Mouse (Mus musculus) CH12.LX (cell line): ENCODE measurements around the gene Fut1. TPM values are rescaled to one million over a fixed set of nuclear protein-coding genes. Genes with fewer than 3 reads are reported as not detected.

ENCODE experiments used
- DNase-seq: peaks from one replicate; pipeline ENCODE4 v3.0.0-alpha.2; 2013; ENCODE audit errors: extremely low read depth
- H3K27ac ChIP-seq: 2 replicates; pipeline ENCODE4 v1.5.1; 2012; ENCODE audit warnings: low read depth, mild to moderate bottlenecking, control low read depth, moderate library complexity; ENCODE audit not compliant: insufficient read depth
- H3K27me3 ChIP-seq: replicated peaks from 2 replicates; pipeline ENCODE3; 2012; ENCODE audit warnings: inconsistent platforms
- H3K36me3 ChIP-seq, 2 experiments: replicated peaks in 1 of 2; 2 replicates each; pipeline versions ENCODE3 to v1.6.1; 2012; ENCODE audit warnings: inconsistent platforms in 1 of 2, low read length in 1 of 2, mild to moderate bottlenecking in 1 of 2, mixed read lengths in 1 of 2, moderate library complexity in 1 of 2; ENCODE audit not compliant: control insufficient read depth in 1 of 2, insufficient read depth in 1 of 2
- H3K4me1 ChIP-seq, 2 experiments: 2 replicates each; pipeline ENCODE4 v1.6.1; 2012; ENCODE audit warnings: inconsistent platforms in 1 of 2, moderate library complexity in 1 of 2; ENCODE audit not compliant: insufficient read depth in 2 of 2, control insufficient read depth in 1 of 2
- H3K4me2 ChIP-seq: 2 replicates; pipeline ENCODE4 v1.6.1; 2012; ENCODE audit warnings: low read depth, mild to moderate bottlenecking, control low read depth; ENCODE audit not compliant: poor library complexity, insufficient read depth, severe bottlenecking
- H3K4me3 ChIP-seq, 3 experiments: fragments of 150-350 bp in 1 of 3; sonication (generic) in 1 of 3; replicated peaks in 1 of 3; 2 replicates each; pipeline versions ENCODE3 to v1.5.1; 2011 to 2012; ENCODE audit warnings: low read depth in 2 of 3, low read length in 2 of 3, mild to moderate bottlenecking in 2 of 3, moderate library complexity in 2 of 3, control low read depth in 1 of 3, improper control_type of control experiment in 1 of 3, inconsistent platforms in 1 of 3, mixed read lengths in 1 of 3; ENCODE audit not compliant: poor library complexity in 1 of 3
- H3K79me2 ChIP-seq: replicated peaks from 2 replicates; pipeline ENCODE4 v1.6.1; 2012; ENCODE audit warnings: mild to moderate bottlenecking, moderate library complexity; ENCODE audit not compliant: control insufficient read depth, poor library complexity, insufficient read depth, severe bottlenecking; ENCODE audit errors: extremely low read depth
- H3K9ac ChIP-seq: 2 replicates; pipeline ENCODE4 v1.6.1; 2012; ENCODE audit warnings: low read depth, mild to moderate bottlenecking, control low read depth, moderate library complexity; ENCODE audit not compliant: insufficient read depth
- H3K9me3 ChIP-seq: replicated peaks from 2 replicates; pipeline ENCODE3; 2012; ENCODE audit warnings: low read length, inconsistent platforms, mixed read lengths
- BHLHE40 ChIP-seq: IDR thresholded peaks from 2 replicates; pipeline ENCODE4 v1.6.1; 2011; ENCODE audit warnings: mild to moderate bottlenecking, low read depth, low read length, improper control_type of control experiment
- CHD1 ChIP-seq: IDR thresholded peaks from 2 replicates; pipeline ENCODE4 v1.6.1; 2012; ENCODE audit warnings: low read depth, low read length, improper control_type of control experiment, inconsistent platforms
- CHD2 ChIP-seq: IDR thresholded peaks from 2 replicates; pipeline ENCODE4 v1.6.1; 2011; ENCODE audit warnings: low read length, improper control_type of control experiment
- E2F4 ChIP-seq: IDR thresholded peaks from 2 replicates; pipeline ENCODE4 v1.6.1; 2011; ENCODE audit warnings: low read depth, low read length, improper control_type of control experiment; ENCODE audit not compliant: insufficient replicate concordance
- EP300 ChIP-seq: IDR thresholded peaks from 2 replicates; pipeline ENCODE4 v1.6.1; 2011; ENCODE audit warnings: low read length, improper control_type of control experiment
- ETS1 ChIP-seq: conservative IDR thresholded peaks from 2 replicates; pipeline ENCODE4 v1.6.1; 2012; ENCODE audit warnings: low read depth, mild to moderate bottlenecking, inconsistent platforms, low read length, improper control_type of control experiment, moderate library complexity
- HCFC1 ChIP-seq: IDR thresholded peaks from 2 replicates; pipeline ENCODE4 v1.6.1; 2012; ENCODE audit warnings: low read depth, mild to moderate bottlenecking, inconsistent platforms, low read length, improper control_type of control experiment
- IRF4 ChIP-seq: IDR thresholded peaks from 2 replicates; pipeline ENCODE4 v1.6.1; 2014; ENCODE audit warnings: low read depth, mild to moderate bottlenecking, inconsistent platforms, low read length, improper control_type of control experiment
- JUN ChIP-seq: IDR thresholded peaks from 2 replicates; pipeline ENCODE4 v1.6.1; 2011; ENCODE audit warnings: low read depth, mild to moderate bottlenecking, low read length, improper control_type of control experiment, moderate library complexity; ENCODE audit not compliant: insufficient read depth
- JUND ChIP-seq: conservative IDR thresholded peaks from 2 replicates; pipeline ENCODE4 v1.6.1; 2011; ENCODE audit warnings: low read depth, low read length, improper control_type of control experiment
- MAFK ChIP-seq: IDR thresholded peaks from 2 replicates; pipeline ENCODE4 v1.6.1; 2011; ENCODE audit warnings: low read length, improper control_type of control experiment; ENCODE audit not compliant: insufficient replicate concordance
- MAX ChIP-seq: IDR thresholded peaks from 2 replicates; pipeline ENCODE4 v1.6.1; 2011; ENCODE audit warnings: low read length, improper control_type of control experiment
- MAZ ChIP-seq: IDR thresholded peaks from 2 replicates; pipeline ENCODE4 v1.6.1; 2012; ENCODE audit warnings: low read depth, mild to moderate bottlenecking, inconsistent platforms, low read length, improper control_type of control experiment, moderate library complexity
- MEF2A ChIP-seq: IDR thresholded peaks from 2 replicates; pipeline ENCODE4 v1.6.1; 2014; ENCODE audit warnings: low read depth, mild to moderate bottlenecking, inconsistent platforms, low read length, improper control_type of control experiment, borderline replicate concordance
- MYC ChIP-seq: IDR thresholded peaks from 2 replicates; pipeline ENCODE4 v1.6.1; 2011; ENCODE audit warnings: low read depth, mild to moderate bottlenecking, improper control_type of control experiment, low read length
- NELFE ChIP-seq: IDR thresholded peaks from 2 replicates; pipeline ENCODE4 v1.6.1; 2011; ENCODE audit warnings: low read depth, low read length, improper control_type of control experiment
- NRF1 ChIP-seq: IDR thresholded peaks from 2 replicates; pipeline ENCODE4 v1.6.1; 2014; ENCODE audit warnings: low read depth, mild to moderate bottlenecking, inconsistent platforms, low read length, improper control_type of control experiment, moderate library complexity
- POLR2A ChIP-seq: IDR thresholded peaks from 2 replicates; pipeline ENCODE4 v1.6.1; 2011; ENCODE audit warnings: low read depth, mild to moderate bottlenecking, improper control_type of control experiment, low read length
- SIN3A ChIP-seq: IDR thresholded peaks from 2 replicates; pipeline ENCODE4 v1.6.1; 2012; ENCODE audit warnings: low read length, improper control_type of control experiment, inconsistent platforms
- TCF12 ChIP-seq: IDR thresholded peaks from 2 replicates; pipeline ENCODE4 v1.6.1; 2014; ENCODE audit warnings: low read depth, mild to moderate bottlenecking, inconsistent platforms, low read length, improper control_type of control experiment
- UBTF ChIP-seq: IDR thresholded peaks from 2 replicates; pipeline ENCODE4 v1.6.1; 2012; ENCODE audit warnings: low read depth, mild to moderate bottlenecking, inconsistent platforms, low read length, improper control_type of control experiment, moderate library complexity
- USF1 ChIP-seq: IDR thresholded peaks from 2 replicates; pipeline ENCODE4 v1.6.1; 2014; ENCODE audit warnings: low read depth, mild to moderate bottlenecking, inconsistent platforms, low read length, improper control_type of control experiment
- ZC3H11A ChIP-seq: IDR thresholded peaks from 2 replicates; pipeline ENCODE4 v1.6.1; 2012; ENCODE audit warnings: low read depth, mild to moderate bottlenecking, inconsistent platforms, low read length, improper control_type of control experiment
- ZKSCAN1 ChIP-seq: IDR thresholded peaks from 2 replicates; pipeline ENCODE4 v1.6.1; 2012; ENCODE audit warnings: low read depth, inconsistent platforms, low read length, improper control_type of control experiment, borderline replicate concordance
- ZNF384 ChIP-seq: IDR thresholded peaks from 2 replicates; pipeline ENCODE4 v1.6.1; 2012; ENCODE audit warnings: low read depth, low read length, improper control_type of control experiment, inconsistent platforms
- dilution Hi-C: fragments of 300-500 bp; cut with MboI; formaldehyde crosslinking; loops from 2 replicates; pipeline ENCODE4 v1.14.3; 2020; ENCODE audit warnings: low sequenced_read_pairs; ENCODE audit not compliant: extremely low pct_unique_long_range_greater_than_20kb, extremely low pct_ligation_motif_present
- in situ Hi-C: fragments of 300-500 bp; cut with MboI; formaldehyde crosslinking; loops from 3 replicates; pipeline ENCODE4 v1.14.3; 2019; ENCODE audit warnings: low sequenced_read_pairs, low pct_ligation_motif_present, low pct_unique_long_range_greater_than_20kb, mixed read lengths
- polyA plus RNA-seq: library from polyadenylated mRNA; unstranded; fragments of >175 nt; gene quantifications from 2 replicates; pipeline ENCODE4 v1.2.1, GENCODE M21; 2012; ENCODE audit warnings: low read depth; ENCODE audit not compliant: insufficient read length
- total RNA-seq, 2 experiments: library from RNA; depleted of rRNA; stranded (reverse); fragments of 300-350 nt in 1 of 2; fragments of >200 nt in 1 of 2; gene quantifications; 2 replicates each; pipeline ENCODE4 v1.2.3; 2012 to 2014

Fut1 gene
- total and polyA plus RNA-seq, 3 experiments, result 2.4 to 6.4 (median 2.5) TPM

DNA sequence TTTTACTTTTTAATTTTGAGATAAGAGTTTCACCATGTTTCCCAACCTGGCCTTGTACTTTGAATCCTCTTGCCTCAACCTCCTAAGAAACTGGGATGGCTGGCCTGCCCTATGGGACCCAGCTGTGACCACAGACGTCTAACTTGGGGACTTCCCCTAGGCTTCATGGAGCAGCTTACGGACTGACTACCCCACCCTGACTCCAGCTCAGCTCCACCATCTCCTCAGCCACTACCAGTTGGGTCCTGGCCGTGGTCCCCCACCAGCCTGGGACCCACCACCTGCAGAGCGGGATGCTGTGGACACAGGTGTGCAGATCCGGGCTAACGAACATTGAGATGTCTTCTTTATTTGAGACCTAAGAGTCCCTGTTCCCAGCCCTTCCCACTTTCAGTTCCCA lies 20.6 kb downstream of the Fut1 start:
- H3K4me1 ChIP-seq, result peaks cover 20 to 83% of the 10 kb centered on the region in 2 experiments
- in situ Hi-C loops, result loop anchor here (5.0 kb wide), 1 partner anchor 45 kb away; the partner anchor contains the start of gene Ntn5

DNA sequence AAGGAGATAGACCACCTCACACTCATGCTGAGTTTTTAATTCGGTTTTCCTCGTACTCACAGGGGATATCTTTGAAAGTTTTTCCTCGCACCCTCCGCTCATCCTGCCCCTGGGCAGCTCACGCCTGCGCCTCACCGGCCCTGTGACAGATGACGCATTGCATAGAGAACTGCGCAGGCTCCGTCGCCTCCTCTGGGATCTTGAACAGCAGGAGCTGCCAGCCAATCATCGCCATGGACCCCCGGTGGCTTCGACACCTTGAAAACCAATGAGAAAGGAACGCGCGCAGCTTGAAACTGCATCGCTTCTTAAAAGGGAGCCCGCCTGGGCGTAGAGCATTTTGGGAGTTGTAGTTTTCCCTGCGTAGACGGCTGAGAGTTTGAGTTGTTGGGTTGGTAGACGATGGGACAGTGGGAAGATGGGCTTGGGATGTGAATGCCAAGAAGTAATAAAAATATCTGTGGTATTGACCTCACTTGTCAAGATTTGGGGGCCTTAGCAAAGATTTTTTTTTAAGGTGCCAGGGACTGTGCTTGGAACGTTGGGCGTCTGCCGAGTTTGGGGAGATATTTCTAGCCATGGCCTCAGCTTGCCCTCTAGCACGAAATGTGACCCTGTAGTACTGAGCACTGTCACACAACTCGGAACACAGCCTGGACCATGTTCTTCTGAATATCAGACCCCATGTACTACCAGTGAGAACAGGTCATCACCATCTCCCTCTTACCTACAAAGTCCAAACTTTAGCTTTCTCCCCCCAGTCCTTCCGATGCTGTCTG lies 21.7 kb downstream of the Fut1 start:
- no peak overlapping the region for H3K27ac ChIP-seq
- no peaks in the 10 kb centered on the region for H3K27me3 ChIP-seq
- no peak overlapping the region for H3K4me2 ChIP-seq
- H3K79me2 ChIP-seq, result no peaks in the 10 kb centered on the region
- no peak for DNase-seq
- in situ Hi-C loops (loop anchor here (5.0 kb wide), 1 partner anchor 43 kb away; the partner anchor contains the start of gene Ntn5), dilution Hi-C loops (no loop called here)
- peaks cover 23 to 91% of the 10 kb centered on the region in 2 experiments for H3K4me1 ChIP-seq
- peaks cover 0 to 14% of the 10 kb centered on the region in 2 experiments for H3K36me3 ChIP-seq
- peaks cover 10% of the 10 kb centered on the region for H3K9me3 ChIP-seq
- TF ChIP-seq ETS1 (no peak), HCFC1 (peak; percentile 22; the same call in 1 of the 2 replicates), CHD2 (no peak), EP300 (no peak)
- H3K4me3 ChIP-seq, result no peak overlapping the region
- H3K9ac ChIP-seq, result no peak overlapping the region

More for the DNA sequence above, 20.6 kb downstream of the Fut1 start:
- Histone ChIP-seq H3K27me3 (no peaks in the 10 kb centered on the region), H3K9ac (no peak overlapping the region), H3K36me3 (peaks cover 0 to 14% of the 10 kb centered on the region in 2 experiments), H3K79me2 (no peaks in the 10 kb centered on the region), H3K4me2 (no peak overlapping the region), H3K27ac (no peak overlapping the region), H3K9me3 (peaks cover 10% of the 10 kb centered on the region), H3K4me3 (no peak overlapping the region)
- peak; percentile 48 for DNase-seq
- dilution Hi-C loops, result no loop called here
- TF ChIP-seq ZC3H11A, result no peak
- no peak for TF ChIP-seq POLR2A
- TF ChIP-seq UBTF, result no peak
- TF ChIP-seq IRF4, result peak; percentile 51; the same call in 1 of the 2 replicates
- TF ChIP-seq ZNF384, result no peak
- TF ChIP-seq HCFC1, result no peak
- no peak for TF ChIP-seq MAX
- TF ChIP-seq JUN, result no peak
- TF ChIP-seq ETS1, result peak; percentile 27
- no peak for TF ChIP-seq BHLHE40
- TF ChIP-seq MAFK, result no peak
- TF ChIP-seq E2F4, result no peak
- TF ChIP-seq TCF12, result peak; percentile 39; the same call in 1 of the 2 replicates
- no peak for TF ChIP-seq MYC
- peak; percentile 26; the same call in 1 of the 2 replicates for TF ChIP-seq EP300
- no peak for TF ChIP-seq ZKSCAN1
- TF ChIP-seq SIN3A, result no peak
- no peak for TF ChIP-seq NELFE
- no peak for TF ChIP-seq MEF2A
- TF ChIP-seq USF1, result no peak
- TF ChIP-seq CHD1, result no peak
- no peak for TF ChIP-seq MAZ
- no peak for TF ChIP-seq JUND
- TF ChIP-seq NRF1, result no peak
- TF ChIP-seq, all 38 proteins: peak for 4
